Mouse (Mus musculus) olfactory bulb, adult 2 months (tissue): ENCODE data around the gene Rmnd5b. TPM values are rescaled to one million over a fixed set of nuclear protein-coding genes. Genes with fewer than 3 reads are reported as not detected.

Experiments used
- H3K27ac ChIP-seq: fragments of 200-500 bp; 2 replicates; pipeline ENCODE4 v1.5.1; 2012; ENCODE audit warnings: low read depth, low read length; ENCODE audit not compliant: insufficient read depth
- H3K4me1 ChIP-seq: fragments of 200-500 bp; 2 replicates; pipeline ENCODE4 v1.6.1; 2012; ENCODE audit warnings: low read length; ENCODE audit not compliant: control insufficient read depth, insufficient read depth
- H3K4me3 ChIP-seq: fragments of 200-500 bp; 2 replicates; pipeline ENCODE4 v1.5.1; 2012; ENCODE audit warnings: mild to moderate bottlenecking, low read depth, low read length, moderate library complexity; ENCODE audit not compliant: insufficient read depth
- CTCF ChIP-seq: fragments of 200-500 bp; IDR thresholded peaks from 2 replicates; pipeline ENCODE4 v1.5.1; 2012; ENCODE audit warnings: low read depth, mild to moderate bottlenecking, low read length, moderate library complexity; ENCODE audit not compliant: insufficient read depth
- POLR2A ChIP-seq: fragments of 200-500 bp; IDR thresholded peaks from 2 replicates; pipeline ENCODE4 v1.6.1; 2012; ENCODE audit warnings: mild to moderate bottlenecking, low read depth, low read length, moderate library complexity; ENCODE audit not compliant: insufficient read depth
- WGBS: fragments of 180-500 bp; shearing (Covaris S2); methylation state at CpG from one replicate; pipeline ENCODE4 v1.1.7; 2018; 5-methylcytosine and 5-hydroxymethylcytosine counted together
- polyA plus RNA-seq: library from polyadenylated mRNA; stranded (reverse); fragments of >200 nt; gene quantifications from 2 replicates; pipeline ENCODE4 v1.2.4, GENCODE M21; 2012; ENCODE audit warnings: low replicate concordance; ENCODE audit not compliant: missing spikeins, insufficient read depth, insufficient read length

The Rmnd5b gene
- polyA plus RNA-seq, 1 experiment: not detected

- WGBS: 1% methylated on average over 30 of the region's 30 CpGs
- Histone ChIP-seq H3K4me1 (peaks cover 33% of the 10 kb centered on the region), H3K4me3 (peak overlapping the region; percentile 51), H3K27ac (no peak overlapping the region)
- TF ChIP-seq CTCF (no peak), POLR2A (no peak)
Observed at GRCm38 (mm10) chr11:51650261-51650660, 14.6 kb upstream of the Rmnd5b start.

DNA sequence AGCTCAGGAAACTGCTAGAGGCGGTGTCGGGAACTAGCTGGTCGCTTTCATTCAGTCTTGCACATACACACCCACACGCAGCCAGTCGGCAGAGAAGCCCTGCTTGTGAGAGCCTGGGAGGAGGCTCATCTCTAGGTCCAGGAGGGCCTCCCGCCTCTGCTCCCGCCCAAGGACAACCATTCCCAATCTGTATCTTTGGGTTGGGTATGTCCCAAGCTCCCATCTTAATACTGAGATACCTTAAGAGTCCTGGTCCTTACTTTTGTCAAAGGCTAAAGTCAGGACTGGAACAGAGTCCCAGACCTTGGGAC lies 14.1 kb upstream of the Rmnd5b start:
- TF ChIP-seq CTCF (no peak), POLR2A (no peak)
- 13% methylated on average over 7 of the region's 7 CpGs for WGBS
- H3K27ac ChIP-seq: no peak overlapping the region
- peaks cover 33% of the 10 kb centered on the region for H3K4me1 ChIP-seq
- H3K4me3 ChIP-seq: peak overlapping the region; percentile 51

DNA sequence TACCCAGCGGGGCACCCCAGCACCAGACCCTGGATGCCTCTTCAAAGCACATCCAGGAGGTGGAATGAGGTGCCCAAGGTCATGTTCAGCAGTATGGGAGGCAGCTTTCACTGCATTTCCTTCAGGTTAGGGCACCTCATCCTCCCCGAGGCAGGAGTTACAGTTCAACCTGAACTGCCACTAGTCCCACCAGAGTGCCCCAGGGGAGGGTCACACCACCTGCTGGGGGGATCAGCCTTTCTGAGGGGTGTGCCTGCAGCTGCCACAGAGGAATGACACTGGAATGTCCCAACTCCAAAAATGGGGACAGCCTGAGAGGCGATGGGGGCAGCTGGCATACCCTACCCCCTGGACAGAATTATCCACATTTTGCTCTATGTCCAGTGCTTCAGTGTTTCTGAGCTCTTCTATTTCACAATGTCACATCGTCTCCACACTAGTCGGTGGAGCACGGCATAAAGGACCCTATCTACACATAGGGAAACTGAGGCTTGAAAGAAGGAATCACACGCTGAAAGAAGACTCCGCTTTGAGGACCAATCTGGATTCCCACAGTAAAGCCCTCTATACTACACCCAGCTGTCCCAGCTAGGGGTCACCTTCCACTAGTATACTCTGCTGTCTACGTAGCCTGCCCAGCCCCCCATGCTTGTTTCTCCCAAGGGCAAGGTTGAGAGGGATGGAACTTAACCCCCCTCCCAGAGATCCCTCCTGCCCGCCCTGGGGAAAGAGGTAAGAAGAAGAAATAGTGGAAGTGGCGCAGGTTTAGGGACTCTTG lies 13.6 kb upstream of the Rmnd5b start:
- WGBS: 67% methylated on average over 11 of the region's 11 CpGs
- TF ChIP-seq POLR2A (no peak), CTCF (no peak)
- H3K4me1 ChIP-seq: peaks cover 34% of the 10 kb centered on the region
- no peak overlapping the region for H3K27ac ChIP-seq
- peak overlapping the region; percentile 51; the same call in 1 of the 2 replicates for H3K4me3 ChIP-seq

GRCm38 (mm10) chr11:51648566-51648965 lies 12.9 kb upstream of the Rmnd5b start:
- 36% methylated on average over 3 of the region's 3 CpGs for WGBS
- H3K27ac ChIP-seq: no peak overlapping the region
- TF ChIP-seq CTCF (no peak), POLR2A (no peak)

DNA sequence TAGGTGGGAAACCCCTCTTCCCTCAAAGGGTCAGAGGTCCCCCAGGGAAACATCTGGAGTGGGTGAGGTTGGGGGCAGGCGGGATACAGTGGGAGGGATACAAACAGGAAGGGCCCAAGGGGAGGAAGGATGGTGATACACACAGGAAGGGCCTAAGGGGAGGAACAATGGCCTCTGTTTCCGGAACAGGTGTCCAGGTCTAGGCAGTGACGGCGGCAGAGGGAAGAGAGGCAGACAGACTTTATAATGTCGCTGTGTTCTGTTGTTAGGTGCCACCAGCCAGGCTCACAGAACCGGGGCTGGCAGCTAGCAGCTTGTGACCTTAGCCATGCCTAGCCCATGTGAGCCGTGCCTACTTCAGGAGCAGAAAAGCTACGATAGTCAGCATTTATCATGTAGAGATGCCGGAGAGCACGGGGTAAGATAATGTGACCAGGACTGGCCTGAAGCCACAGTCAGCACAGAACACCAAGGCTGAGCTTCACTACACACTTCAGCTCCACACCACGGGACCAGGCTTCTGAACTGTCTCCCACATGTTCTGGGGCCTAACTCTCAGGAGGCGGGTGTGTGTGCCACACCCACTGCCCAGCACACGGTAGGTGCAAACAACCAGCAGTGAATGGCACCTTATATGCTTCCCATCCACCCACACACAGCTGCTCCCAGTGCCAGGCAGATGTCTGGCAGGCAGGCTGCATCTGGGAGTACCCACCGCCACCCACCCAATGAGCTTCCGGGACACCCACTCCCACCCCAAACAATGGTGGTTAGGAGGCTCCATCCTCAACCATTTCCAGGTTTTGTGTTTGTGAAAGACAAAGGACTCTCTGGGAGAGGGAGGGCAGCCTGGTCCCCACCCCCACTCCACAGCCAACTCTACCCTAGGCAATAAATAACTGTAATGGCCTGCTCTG lies 11.3 kb upstream of the Rmnd5b start:
- Histone ChIP-seq H3K4me1 (peaks cover 53% of the 10 kb centered on the region), H3K27ac (peak overlapping the region; percentile 6; the same call in 1 of the 2 replicates), H3K4me3 (no peak overlapping the region)
- TF ChIP-seq CTCF (no peak), POLR2A (no peak)
- WGBS: 60% methylated on average over 15 of the region's 15 CpGs

More at GRCm38 (mm10) chr11:51648566-51648965, 12.9 kb upstream of the Rmnd5b start:
- H3K4me3 ChIP-seq: no peak overlapping the region
- H3K4me1 ChIP-seq: peaks cover 42% of the 10 kb centered on the region

GRCm38 (mm10) chr11:51646245-51646644 lies 10.5 kb upstream of the Rmnd5b start:
- Histone ChIP-seq H3K4me3 (no peak overlapping the region), H3K27ac (no peak overlapping the region), H3K4me1 (peaks cover 53% of the 10 kb centered on the region)
- TF ChIP-seq CTCF (no peak), POLR2A (no peak)
- WGBS: 82% methylated on average over 7 of the region's 7 CpGs

GRCm38 (mm10) chr11:51645293-51645692 lies 9.6 kb upstream of the Rmnd5b start:
- Histone ChIP-seq H3K4me1 (peaks cover 45% of the 10 kb centered on the region), H3K27ac (no peak overlapping the region), H3K4me3 (no peak overlapping the region)
- WGBS: 63% methylated on average over 13 of the region's 13 CpGs
- TF ChIP-seq CTCF (no peak), POLR2A (no peak)

DNA sequence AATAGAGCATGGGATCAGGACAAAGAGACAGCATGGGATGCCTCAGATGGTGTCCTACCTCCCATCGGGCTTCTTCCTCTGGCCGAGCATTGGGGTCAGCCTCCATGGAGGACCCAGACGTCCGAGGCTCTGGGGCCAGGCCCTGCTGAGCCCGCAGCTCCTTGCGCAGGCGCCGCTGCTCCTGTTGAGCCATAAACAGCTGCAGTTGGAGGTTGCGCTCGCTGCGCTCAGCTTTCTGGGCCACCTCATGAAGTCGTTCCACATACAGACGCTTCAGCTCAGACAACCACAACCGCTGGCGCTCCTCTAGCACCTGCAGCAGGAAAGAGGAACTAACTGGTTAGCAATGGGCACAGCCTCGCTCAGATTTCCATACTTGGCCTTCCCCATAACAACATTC lies 8.5 kb upstream of the Rmnd5b start:
- Histone ChIP-seq H3K4me1 (peaks cover 36% of the 10 kb centered on the region), H3K4me3 (peak overlapping the region; percentile 1; the same call in 1 of the 2 replicates), H3K27ac (no peak overlapping the region)
- 78% methylated on average over 16 of the region's 16 CpGs for WGBS
- TF ChIP-seq POLR2A (no peak), CTCF (no peak)

DNA sequence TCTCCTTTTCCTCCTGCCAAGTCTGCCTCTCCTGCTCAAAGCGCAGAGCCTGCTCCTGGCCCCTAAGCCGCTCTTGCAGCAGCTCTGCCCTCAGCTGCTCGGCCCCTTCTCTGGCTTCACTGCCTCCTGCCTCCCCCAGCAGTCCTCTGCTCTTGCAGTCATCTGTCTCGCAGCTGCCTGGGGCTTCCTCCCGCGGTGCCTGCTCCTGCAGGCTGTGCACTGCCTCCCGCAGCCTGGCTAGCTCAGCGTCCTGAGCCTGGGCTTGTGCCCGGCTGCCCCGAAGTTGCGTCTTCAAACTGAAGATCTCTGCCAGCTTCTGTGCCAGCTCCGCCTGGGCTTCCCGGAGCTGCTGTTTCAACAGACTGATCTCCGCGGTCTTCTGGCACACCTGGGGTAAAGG lies 8.1 kb upstream of the Rmnd5b start:
- H3K4me3 ChIP-seq: peak overlapping the region; percentile 1
- H3K4me1 ChIP-seq: peaks cover 32% of the 10 kb centered on the region
- TF ChIP-seq POLR2A (no peak), CTCF (no peak)
- 46% methylated on average over 15 of the region's 15 CpGs for WGBS
- H3K27ac ChIP-seq: no peak overlapping the region
